Mouse (Mus musculus): ENCODE results near the gene Kctd21.

Kctd21 gene

GRCm38 (mm10) chr7:97331726-97332666 is at the start of gene Kctd21, which contains the start of gene Usp35:
Gene Kctd21 (plus strand): TSS chr7:97332327.
Gene Usp35 (minus strand): TSS chr7:97332020.
- DNase-seq (ENCODE audit: low spot score in 2 of 2), result peak; percentile 92 to 95

DNA sequence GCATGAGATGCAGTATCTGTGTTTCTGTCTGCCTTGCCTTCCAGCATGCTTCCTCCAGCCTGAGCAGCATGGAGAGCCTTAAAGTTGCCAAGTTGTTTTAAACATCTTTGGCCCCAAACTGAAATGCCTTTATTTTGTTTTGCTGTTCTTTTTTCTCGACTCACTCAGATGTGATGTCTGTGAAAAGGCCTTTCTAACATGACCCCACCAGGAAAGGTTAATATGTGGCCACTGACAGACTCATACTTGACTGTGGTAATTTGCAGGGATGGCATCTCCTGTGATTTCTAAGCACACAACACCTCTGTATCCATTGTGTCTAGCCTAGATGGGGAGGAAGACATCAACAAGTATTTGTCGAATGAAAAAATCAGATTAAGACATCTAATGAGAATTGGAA is 35.1 kb upstream of the Kctd21 start:
- no peak for DNase-seq (ENCODE audit: low spot score in 2 of 2)

GRCm38 (mm10) chr7:97297466-97297865 is 34.7 kb upstream of the Kctd21 start:
- peak in 1 of 2 experiments; percentile 63 for DNase-seq (ENCODE audit: low spot score in 2 of 2)

DNA sequence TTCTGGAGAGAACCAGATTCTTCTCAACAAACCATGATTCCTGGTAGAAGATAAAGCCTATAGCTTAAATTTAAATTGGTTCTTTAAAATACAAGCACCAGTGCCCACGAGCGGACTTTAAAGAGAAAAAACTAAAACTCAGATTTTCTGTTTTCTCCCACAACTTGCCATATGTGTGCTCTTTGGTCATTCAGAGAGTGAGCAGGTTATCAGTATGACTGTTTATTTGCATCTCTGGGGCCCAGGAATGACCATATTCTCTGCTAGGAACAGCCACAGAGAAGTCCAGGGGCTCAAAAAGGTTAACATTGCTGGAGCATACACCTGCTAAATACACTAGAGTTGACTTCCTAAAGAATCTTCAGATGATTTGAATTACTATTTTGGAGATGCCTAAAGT is 33.8 kb upstream of the Kctd21 start:
- no peak for DNase-seq (ENCODE audit: low spot score in 2 of 2)

- peak in 1 of 2 experiments; percentile 4 for DNase-seq (ENCODE audit: low spot score in 2 of 2)
Measured at GRCm38 (mm10) chr7:97298943-97299342, 33.2 kb upstream of the Kctd21 start.

DNA sequence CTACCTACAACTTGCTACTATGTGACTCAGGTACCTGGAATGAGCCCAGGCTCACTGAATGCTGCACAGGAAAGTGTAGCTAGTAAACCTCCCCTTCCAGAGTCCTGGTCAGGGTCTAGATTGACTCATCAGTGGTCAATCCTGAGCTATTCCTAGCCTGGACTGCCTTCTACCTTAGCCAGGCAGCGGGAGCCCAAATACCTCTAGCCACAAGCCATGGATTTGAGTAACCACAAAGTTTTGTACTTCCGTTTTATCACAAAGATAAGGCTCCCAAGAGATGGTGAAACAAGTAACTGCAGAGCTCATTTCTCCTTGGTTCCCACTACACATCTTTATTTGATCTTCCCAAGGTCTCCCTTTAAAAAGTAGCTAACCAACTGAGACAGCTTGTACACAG is 31.2 kb upstream of the Kctd21 start:
- DNase-seq (ENCODE audit: low spot score in 2 of 2), result no peak

GRCm38 (mm10) chr7:97301321-97301720 is 30.8 kb upstream of the Kctd21 start:
- DNase-seq (ENCODE audit: low spot score in 2 of 2), result no peak

- DNase-seq (ENCODE audit: low spot score in 2 of 2), result no peak
Measured at GRCm38 (mm10) chr7:97302261-97302660, 29.9 kb upstream of the Kctd21 start.

DNA sequence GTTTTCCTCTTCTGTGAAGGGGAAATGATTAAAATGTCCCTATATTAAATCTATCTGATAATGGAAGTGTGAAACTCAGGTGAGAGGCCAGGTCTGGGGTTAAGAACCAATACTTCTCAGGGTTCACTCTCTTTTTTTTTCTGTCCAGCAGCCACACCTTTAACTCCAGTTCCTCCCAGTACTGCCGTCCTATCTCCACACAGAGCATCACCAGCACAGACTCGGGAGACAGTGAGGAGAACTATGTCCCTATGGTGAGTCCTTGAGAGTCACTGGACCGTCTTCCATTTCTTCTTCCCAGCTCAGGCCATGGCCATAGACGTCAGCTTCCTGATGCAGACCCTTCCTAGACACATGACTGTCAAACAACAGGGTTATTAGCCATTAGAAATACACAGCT is 29.3 kb upstream of the Kctd21 start:
- DNase-seq (ENCODE audit: low spot score in 2 of 2), result no peak

DNA sequence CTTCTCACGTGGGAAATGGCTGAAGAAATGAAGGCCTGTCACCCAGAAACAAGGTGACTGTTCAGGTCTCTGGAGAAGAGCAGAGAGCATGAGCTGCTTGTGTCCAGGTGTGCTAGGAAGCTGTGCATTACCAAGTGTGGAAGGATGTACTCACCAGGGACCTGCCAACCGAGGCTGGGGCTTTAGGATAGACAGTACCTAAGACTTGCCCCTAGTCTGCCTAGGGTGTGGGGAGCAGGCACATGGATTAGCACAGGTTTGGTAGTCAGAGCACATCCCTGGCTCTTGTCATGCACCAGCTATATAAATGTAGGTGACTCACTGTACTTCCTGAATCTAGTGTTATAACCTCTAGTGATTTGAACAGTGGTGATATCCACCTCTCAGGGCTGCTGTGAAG is 28.5 kb upstream of the Kctd21 start:
- no peak for DNase-seq (ENCODE audit: low spot score in 2 of 2)

- DNase-seq (ENCODE audit: low spot score in 2 of 2), result no peak
Measured at GRCm38 (mm10) chr7:97304471-97304870, 27.7 kb upstream of the Kctd21 start.

GRCm38 (mm10) chr7:97305206-97305605 is 26.9 kb upstream of the Kctd21 start:
- DNase-seq (ENCODE audit: low spot score in 2 of 2), result no peak

DNA sequence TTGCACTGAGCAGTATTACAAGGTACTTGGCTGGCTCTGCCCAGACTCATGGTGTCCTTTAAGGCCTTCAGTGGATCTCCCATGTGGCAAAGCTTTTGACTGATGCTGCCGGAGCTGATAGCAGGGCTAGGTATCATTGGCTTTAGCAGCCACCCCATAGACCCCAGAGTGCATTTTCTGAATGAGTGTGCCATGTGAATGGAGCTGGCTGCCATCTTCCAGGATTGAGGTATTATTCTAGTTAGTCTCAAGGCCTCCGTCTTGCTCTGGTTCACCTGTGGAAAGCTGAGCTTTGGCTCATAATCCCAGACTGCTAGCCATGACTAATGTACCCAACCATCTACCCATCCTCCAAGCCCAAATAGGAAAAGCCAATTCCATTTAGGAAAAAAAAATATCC is 25.3 kb upstream of the Kctd21 start:
- DNase-seq (ENCODE audit: low spot score in 2 of 2), result no peak

DNA sequence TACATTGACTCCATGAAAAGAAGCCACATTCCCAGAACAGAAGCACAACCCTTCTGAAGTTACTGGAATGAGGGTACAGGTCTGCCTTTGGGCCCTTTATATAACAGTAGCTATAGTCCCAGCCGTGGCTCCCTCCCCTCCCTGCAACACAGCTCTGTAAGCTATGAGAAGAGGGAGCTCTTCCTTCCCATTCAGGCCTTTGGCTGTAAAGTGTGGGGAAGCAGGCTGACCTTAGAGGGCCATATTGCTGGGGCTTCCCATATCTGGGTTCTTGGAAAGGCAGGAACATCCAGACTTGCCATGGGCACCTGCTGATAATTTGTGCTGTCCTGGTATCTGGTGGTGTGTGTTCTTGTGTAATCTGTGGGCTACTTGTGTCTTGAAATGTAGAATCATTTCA is 24.6 kb upstream of the Kctd21 start:
- no peak for DNase-seq (ENCODE audit: low spot score in 2 of 2)

- peak; percentile 2 to 3 for DNase-seq (ENCODE audit: low spot score in 2 of 2)
Measured at GRCm38 (mm10) chr7:97309461-97310340, 22.4 kb upstream of the Kctd21 start.

- DNase-seq (ENCODE audit: low spot score in 2 of 2), result no peak
Measured at GRCm38 (mm10) chr7:97310341-97310635, 21.8 kb upstream of the Kctd21 start.

DNA sequence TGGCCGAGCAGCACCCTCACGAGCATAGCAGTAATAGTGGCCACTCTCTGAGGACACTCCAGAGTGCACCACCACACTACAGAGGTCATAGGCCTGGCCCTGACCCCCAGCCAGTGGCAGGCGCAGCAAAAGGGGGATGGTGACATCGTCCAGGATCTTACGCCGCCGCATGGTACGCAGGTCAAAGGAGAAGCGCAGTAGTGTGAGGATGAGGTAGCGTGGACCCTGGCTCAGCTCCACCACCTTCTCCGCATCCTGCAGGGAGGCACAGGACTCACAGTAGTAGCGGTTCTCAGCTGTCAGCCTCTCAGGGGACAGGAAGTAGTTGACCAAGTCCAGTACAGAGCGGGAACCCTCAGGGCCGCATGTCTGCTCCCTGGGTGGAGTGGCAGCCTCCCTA is 20.5 kb upstream of the Kctd21 start:
- DNase-seq (ENCODE audit: low spot score in 2 of 2), result peak in 1 of 2 experiments; percentile 5

DNA sequence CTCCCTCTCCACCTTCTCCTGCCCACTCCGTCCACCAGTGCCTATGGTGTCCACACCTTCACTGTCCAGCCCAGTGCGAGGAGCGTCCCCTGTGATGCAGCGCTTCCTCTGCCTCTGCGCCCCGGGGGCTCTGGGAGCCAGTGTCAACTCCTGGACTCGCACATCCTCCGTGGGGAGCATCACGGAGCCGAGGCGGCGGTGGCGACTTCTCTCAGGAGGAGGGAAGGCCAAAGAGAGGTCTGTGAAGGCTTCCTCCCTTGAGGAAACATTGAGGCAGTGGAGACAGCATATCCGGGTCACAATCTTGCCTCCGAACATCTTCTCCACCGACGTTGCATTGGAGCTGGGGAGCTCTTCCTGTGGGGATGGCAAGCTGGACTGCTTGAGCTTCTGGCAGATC is 19.9 kb upstream of the Kctd21 start:
- DNase-seq (ENCODE audit: low spot score in 2 of 2), result peak in 1 of 2 experiments; percentile 4

- DNase-seq (ENCODE audit: low spot score in 2 of 2), result peak in 1 of 2 experiments; percentile 3
Measured at GRCm38 (mm10) chr7:97312856-97313255, 19.3 kb upstream of the Kctd21 start.

DNA sequence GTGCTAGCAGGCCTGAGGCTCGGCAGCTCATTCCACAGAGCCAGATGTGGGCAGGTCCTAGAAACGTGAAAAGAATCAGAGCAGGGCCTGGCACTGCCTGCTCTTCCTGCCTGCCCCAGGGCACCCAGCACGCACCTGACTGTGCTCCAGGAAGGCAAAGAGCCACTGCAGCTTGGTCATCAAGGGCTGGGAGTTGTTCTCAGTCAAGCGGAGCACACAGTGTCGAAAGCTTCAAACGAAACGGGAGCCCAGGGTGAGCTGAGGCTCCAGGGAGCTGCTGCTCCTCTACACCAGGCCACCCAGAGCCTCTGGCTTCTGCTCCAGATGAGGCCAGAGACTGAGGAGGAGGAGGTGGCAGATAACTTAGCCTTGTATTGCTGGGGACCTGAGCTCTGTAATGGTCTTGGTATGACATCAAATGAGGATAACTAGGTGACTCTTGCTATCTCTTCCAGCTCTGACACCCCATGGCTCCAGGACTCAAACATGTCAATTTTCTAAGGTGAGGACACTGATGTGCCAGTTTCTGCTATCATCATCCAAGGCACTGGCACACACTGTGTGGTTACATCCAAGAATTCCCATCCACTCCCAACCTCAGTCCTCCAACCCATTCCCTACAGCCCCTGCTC is 18.6 kb upstream of the Kctd21 start:
- peak in 1 of 2 experiments; percentile 3 for DNase-seq (ENCODE audit: low spot score in 2 of 2)

DNA sequence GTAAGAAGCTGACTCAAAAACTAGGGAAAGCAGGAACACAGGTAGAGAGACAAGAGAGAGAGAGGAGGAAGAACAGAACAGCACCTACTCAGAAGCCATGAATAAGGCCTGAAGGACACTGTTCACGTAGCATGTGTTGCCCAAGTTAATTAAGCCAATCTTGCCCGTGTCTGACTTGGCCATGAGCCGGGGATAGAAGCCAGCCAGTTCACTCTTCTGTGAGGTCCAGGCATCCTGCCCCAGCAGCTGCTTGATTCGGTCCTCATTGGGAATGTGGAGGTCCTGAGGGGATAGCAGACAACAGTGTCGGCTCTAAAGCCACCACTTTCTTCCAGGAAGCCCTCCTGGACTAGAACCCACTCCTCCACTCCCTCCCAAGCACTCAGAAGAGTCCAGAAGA is 17.5 kb upstream of the Kctd21 start:
- no peak for DNase-seq (ENCODE audit: low spot score in 2 of 2)

- DNase-seq (ENCODE audit: low spot score in 2 of 2), result no peak
Measured at GRCm38 (mm10) chr7:97315656-97316055, 16.5 kb upstream of the Kctd21 start.

Measured in frontal cortex, postnatal 10 days (tissue).